Mouse (Mus musculus): Measurements from ENCODE around the gene Mgll. TPM values are rescaled to one million over a fixed set of nuclear protein-coding genes. Genes with fewer than 3 reads are reported as not detected.
A peak's percentile ranks its signal among the peaks of the same experiment; 100 is the strongest.

Mgll gene
- total and polyA plus RNA-seq, 2 experiments from 2014 or later: 126 to 148 TPM

- WGBS: 65% methylated on average over 9 of the region's 9 CpGs
- Histone ChIP-seq H3K4me1 (ENCODE audit: insufficient read depth, low read length) (peaks cover 24% of the 10 kb centered on the region; the same call in 1 of the 2 replicates), H3K36me3 (ENCODE audit: insufficient read depth, low read length) (no peaks in the 10 kb centered on the region), H3K9ac (replicated peaks; ENCODE audit: low read length) (no peak overlapping the region), H3K4me3 (ENCODE audit: low read length) (no peak overlapping the region), H3K27me3 (ENCODE audit: insufficient read depth, low read length) (no peaks in the 10 kb centered on the region), H3K4me2 (ENCODE audit: low read depth, low read length) (no peak overlapping the region), H3K27ac (no peak overlapping the region), H3K9me3 (ENCODE audit: low read length) (no peaks in the 10 kb centered on the region)
- no peak for DNase-seq (ENCODE audit: low spot score)
- TF ChIP-seq CTCF (IDR thresholded peaks at IDR 0.05; ENCODE audit: low read depth): no peak
- ATAC-seq: no peak
These were observed 18.2 kb downstream of the Mgll start for GRCm38 (mm10) chr6:88742286-88743011.

GRCm38 (mm10) chr6:88743601-88744291, 19.5 kb downstream of the Mgll start:
- no peaks in the 10 kb centered on the region for H3K36me3 ChIP-seq (ENCODE audit: insufficient read depth, low read length)
- H3K4me2 ChIP-seq (ENCODE audit: low read depth, low read length): no peak overlapping the region
- WGBS: 39% methylated on average over 14 of the region's 14 CpGs
- 0 out of 2 replicates have a peak overlapping the region, but pooled peaks have one; percentile 5 for H3K9ac ChIP-seq (replicated peaks; ENCODE audit: low read length)
- H3K27me3 ChIP-seq (ENCODE audit: insufficient read depth, low read length): no peaks in the 10 kb centered on the region
- peaks cover 24% of the 10 kb centered on the region; the same call in 1 of the 2 replicates for H3K4me1 ChIP-seq (ENCODE audit: insufficient read depth, low read length)
- H3K9me3 ChIP-seq (ENCODE audit: low read length): no peaks in the 10 kb centered on the region
- DNase-seq (ENCODE audit: low spot score) (peak; percentile 62), ATAC-seq (peak; percentile 41)
- no peak overlapping the region for H3K4me3 ChIP-seq (ENCODE audit: low read length)
- no peak for TF ChIP-seq CTCF (IDR thresholded peaks at IDR 0.05; ENCODE audit: low read depth)
- H3K27ac ChIP-seq: peak overlapping the region; percentile 12; the same call in 1 of the 2 replicates

GRCm38 (mm10) chr6:88745027-88745426, 20.8 kb downstream of the Mgll start:
- H3K9ac ChIP-seq (replicated peaks; ENCODE audit: low read length): no peak overlapping the region
- TF ChIP-seq CTCF (IDR thresholded peaks at IDR 0.05; ENCODE audit: low read depth): no peak
- H3K36me3 ChIP-seq (ENCODE audit: insufficient read depth, low read length): no peaks in the 10 kb centered on the region
- H3K9me3 ChIP-seq (ENCODE audit: low read length): no peaks in the 10 kb centered on the region
- H3K27me3 ChIP-seq (ENCODE audit: insufficient read depth, low read length): no peaks in the 10 kb centered on the region
- no peak overlapping the region for H3K27ac ChIP-seq
- 89% methylated on average over 10 of the region's 10 CpGs for WGBS
- ATAC-seq (no peak), DNase-seq (ENCODE audit: low spot score) (no peak)
- H3K4me2 ChIP-seq (ENCODE audit: low read depth, low read length): no peak overlapping the region
- peaks cover 24% of the 10 kb centered on the region; the same call in 1 of the 2 replicates for H3K4me1 ChIP-seq (ENCODE audit: insufficient read depth, low read length)
- no peak overlapping the region for H3K4me3 ChIP-seq (ENCODE audit: low read length)

GRCm38 (mm10) chr6:88746271-88746670, 22.1 kb downstream of the Mgll start:
- Histone ChIP-seq H3K9me3 (ENCODE audit: low read length) (no peaks in the 10 kb centered on the region), H3K4me2 (ENCODE audit: low read depth, low read length) (no peak overlapping the region), H3K4me1 (ENCODE audit: insufficient read depth, low read length) (peaks cover 24% of the 10 kb centered on the region; the same call in 1 of the 2 replicates), H3K9ac (replicated peaks; ENCODE audit: low read length) (no peak overlapping the region), H3K36me3 (ENCODE audit: insufficient read depth, low read length) (no peaks in the 10 kb centered on the region), H3K27me3 (ENCODE audit: insufficient read depth, low read length) (no peaks in the 10 kb centered on the region), H3K27ac (no peak overlapping the region), H3K4me3 (ENCODE audit: low read length) (no peak overlapping the region)
- TF ChIP-seq CTCF (IDR thresholded peaks at IDR 0.05; ENCODE audit: low read depth): no peak
- ATAC-seq (no peak), DNase-seq (ENCODE audit: low spot score) (no peak)
- WGBS: 84% methylated on average over 8 of the region's 8 CpGs

GRCm38 (mm10) chr6:88747296-88748040, 23.3 kb downstream of the Mgll start:
- Histone ChIP-seq H3K4me1 (ENCODE audit: insufficient read depth, low read length) (peaks cover 15% of the 10 kb centered on the region; the same call in 1 of the 2 replicates), H3K27ac (no peak overlapping the region), H3K36me3 (ENCODE audit: insufficient read depth, low read length) (no peaks in the 10 kb centered on the region), H3K9me3 (ENCODE audit: low read length) (no peaks in the 10 kb centered on the region), H3K4me2 (ENCODE audit: low read depth, low read length) (no peak overlapping the region), H3K27me3 (ENCODE audit: insufficient read depth, low read length) (no peaks in the 10 kb centered on the region), H3K4me3 (ENCODE audit: low read length) (no peak overlapping the region), H3K9ac (replicated peaks; ENCODE audit: low read length) (no peak overlapping the region)
- no peak for DNase-seq (ENCODE audit: low spot score)
- TF ChIP-seq CTCF (IDR thresholded peaks at IDR 0.05; ENCODE audit: low read depth): no peak
- 83% methylated on average over 12 of the region's 12 CpGs for WGBS
- no peak for ATAC-seq

- no peak for ATAC-seq
These were observed 26.7 kb downstream of the Mgll start for GRCm38 (mm10) chr6:88750884-88751283.

More at GRCm38 (mm10) chr6:88750884-88751283, 26.7 kb downstream of the Mgll start:
- Histone ChIP-seq H3K4me3 (ENCODE audit: low read length) (no peak overlapping the region), H3K9ac (replicated peaks; ENCODE audit: low read length) (no peak overlapping the region), H3K4me2 (ENCODE audit: low read depth, low read length) (no peak overlapping the region), H3K27ac (no peak overlapping the region), H3K9me3 (ENCODE audit: low read length) (no peaks in the 10 kb centered on the region), H3K36me3 (ENCODE audit: insufficient read depth, low read length) (no peaks in the 10 kb centered on the region), H3K4me1 (ENCODE audit: insufficient read depth, low read length) (peaks cover 5% of the 10 kb centered on the region; the same call in 1 of the 2 replicates), H3K27me3 (ENCODE audit: insufficient read depth, low read length) (no peaks in the 10 kb centered on the region)
- WGBS: 74% methylated on average over 6 of the region's 6 CpGs
- no peak for TF ChIP-seq CTCF (IDR thresholded peaks at IDR 0.05; ENCODE audit: low read depth)
- no peak for DNase-seq (ENCODE audit: low spot score)

All from hindbrain, postnatal 0 days (tissue).